Mouse (Mus musculus) adrenal gland (tissue): ENCODE measurements at regions not wholly inside any gene's neighbourhood (a gene's known extent, or its start where the extent isn't known, plus 50 kb on each side); places are given as distances from the start of the nearest gene placed in this dataset.

Experiments
- intact Hi-C: fragments of 180-260 bp; cut with DNase I; formaldehyde crosslinking; loops from one replicate; pipeline ENCODE4 v1.15.1; 2025

- intact Hi-C loops: no loop called here
Measured at GRCm38 (mm10) chrX:76795304-76795703, 192.6 kb upstream of the Cldn34d start.

GRCm38 (mm10) chrX:76790613-76791012 lies 187.9 kb upstream of the Cldn34d start:
- intact Hi-C loops: no loop called here

GRCm38 (mm10) chrX:76780044-76780443 lies 177.3 kb upstream of the Cldn34d start:
- intact Hi-C loops: loop anchor here (10.0 kb wide), 1 partner anchor 935 kb away; no protein-coding TSS in a partner anchor
